Mouse (Mus musculus) kidney, postnatal 36 days (tissue): Measurements from ENCODE around the gene Tbc1d19.

Source experiments
- DNase-seq, 2 experiments: peaks; one replicate each; pipeline ENCODE4 v3.0.0; 2021 to 2022; ENCODE audit warnings: mixed read lengths in 2 of 2

The Tbc1d19 gene

GRCm38 (mm10) chr5:53920416-53920815 lies 111.0 kb downstream of the Tbc1d19 start:
- DNase-seq = no peak

GRCm38 (mm10) chr5:53922149-53922904 lies 112.9 kb downstream of the Tbc1d19 start:
- DNase-seq = no peak

DNA sequence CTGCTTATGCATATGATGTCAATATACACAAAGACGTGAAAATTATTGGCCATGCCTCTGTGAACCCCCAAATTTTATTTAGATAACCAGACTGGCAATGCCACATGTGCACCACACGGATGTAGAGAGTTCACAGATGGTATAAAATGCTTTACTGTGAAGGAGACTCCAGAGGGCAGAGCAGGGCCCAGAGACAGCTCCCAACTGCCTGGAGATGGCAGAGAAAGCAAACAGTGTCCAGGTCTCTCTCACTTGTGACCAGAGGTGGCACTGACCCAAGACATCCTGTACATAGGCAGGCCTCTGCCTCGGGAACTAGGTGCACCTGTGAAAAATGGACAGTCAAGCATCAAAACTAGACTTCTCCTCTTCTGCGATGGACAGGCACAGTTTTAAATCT lies 114.6 kb downstream of the Tbc1d19 start:
- peak; percentile 18 to 41 for DNase-seq

GRCm38 (mm10) chr5:53926301-53926855 lies 117.0 kb downstream of the Tbc1d19 start:
- DNase-seq = no peak

DNA sequence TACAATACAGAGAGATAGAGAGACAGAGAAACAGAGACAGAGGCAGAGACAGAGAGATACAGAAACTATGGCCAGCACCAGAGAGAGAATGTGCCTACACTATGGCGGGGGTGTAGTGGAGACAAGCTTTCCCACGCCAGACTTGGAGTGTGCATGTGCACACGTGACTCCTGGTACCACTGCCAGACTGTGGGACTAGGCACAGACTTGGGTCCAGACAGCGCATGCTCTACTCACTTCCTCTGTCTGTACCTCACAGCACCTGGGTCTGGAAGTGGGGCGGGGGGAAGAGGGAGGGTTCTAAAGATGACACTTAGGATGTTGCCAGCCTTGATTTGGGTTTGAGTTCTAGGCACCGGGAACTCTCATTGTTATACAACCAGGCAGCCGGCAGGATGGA lies 118.5 kb downstream of the Tbc1d19 start:
- DNase-seq = no peak

DNA sequence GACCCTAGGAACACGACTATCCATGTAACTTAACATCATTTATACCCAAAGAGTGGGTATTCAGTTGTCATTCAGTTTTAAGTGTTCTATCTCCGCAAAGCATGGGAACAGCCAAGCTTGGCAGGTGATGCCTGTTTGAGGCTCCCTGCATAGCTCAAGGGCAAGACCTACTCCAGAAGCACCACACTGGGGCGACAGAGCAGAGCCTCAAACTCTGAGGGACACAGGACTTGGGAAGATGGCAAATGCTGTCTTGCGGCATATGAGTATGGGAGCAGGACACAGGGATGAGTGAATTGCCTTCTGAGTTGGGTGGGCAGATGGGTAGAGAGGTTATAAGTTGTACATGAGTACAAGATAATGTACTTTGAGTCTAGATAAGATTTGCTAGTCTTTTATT lies 119.1 kb downstream of the Tbc1d19 start:
- DNase-seq = no peak

- DNase-seq = peak; percentile 49 to 60
Observed at GRCm38 (mm10) chr5:53929205-53929614, 119.8 kb downstream of the Tbc1d19 start.

DNA sequence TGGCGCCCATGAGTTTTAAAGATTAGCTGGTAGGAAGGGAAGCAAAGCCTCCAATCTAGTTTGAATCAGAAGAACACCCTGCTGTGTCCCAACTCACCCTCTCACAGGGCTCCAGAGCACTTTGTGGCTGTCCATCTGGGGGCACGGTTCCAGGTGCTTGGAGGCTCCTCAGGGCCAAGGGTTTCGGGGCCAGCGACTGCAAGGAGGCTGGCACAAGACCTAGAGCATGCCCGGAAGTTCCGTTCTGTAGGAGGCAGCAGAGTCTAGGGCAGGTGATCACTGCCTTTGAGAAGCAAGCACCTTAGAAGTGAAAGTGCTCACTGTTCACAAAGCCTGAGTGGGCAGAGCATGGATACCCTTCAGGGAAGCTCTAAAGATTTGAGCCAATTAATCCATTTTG lies 120.4 kb downstream of the Tbc1d19 start:
- DNase-seq = peak in 1 of 2 experiments; percentile 22

GRCm38 (mm10) chr5:53931011-53931410 lies 121.6 kb downstream of the Tbc1d19 start:
- no peak for DNase-seq

- DNase-seq = peak; percentile 76 to 86
Observed at GRCm38 (mm10) chr5:53933628-53934027, 124.2 kb downstream of the Tbc1d19 start.

DNA sequence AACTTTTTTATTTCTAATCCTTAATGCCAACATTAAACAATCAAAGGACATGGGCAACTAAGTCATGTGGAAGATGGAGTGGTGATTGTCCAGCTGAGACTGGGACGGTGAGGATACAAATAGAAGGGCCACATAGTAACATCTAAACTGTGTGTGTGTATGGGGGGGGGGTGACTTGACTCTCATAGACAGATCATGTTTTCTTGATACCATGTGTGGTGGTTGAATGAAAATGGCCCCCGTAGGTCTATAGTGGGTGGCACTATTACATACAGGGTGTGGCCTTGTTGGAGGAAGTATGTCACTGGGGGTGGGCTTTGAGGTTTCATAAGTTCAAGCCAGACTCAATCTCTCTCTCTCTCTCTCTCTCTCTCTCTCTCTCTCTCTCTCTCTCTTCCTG lies 124.6 kb downstream of the Tbc1d19 start:
- DNase-seq = no peak

- DNase-seq = no peak
Observed at GRCm38 (mm10) chr5:53934826-53935225, 125.4 kb downstream of the Tbc1d19 start.

DNA sequence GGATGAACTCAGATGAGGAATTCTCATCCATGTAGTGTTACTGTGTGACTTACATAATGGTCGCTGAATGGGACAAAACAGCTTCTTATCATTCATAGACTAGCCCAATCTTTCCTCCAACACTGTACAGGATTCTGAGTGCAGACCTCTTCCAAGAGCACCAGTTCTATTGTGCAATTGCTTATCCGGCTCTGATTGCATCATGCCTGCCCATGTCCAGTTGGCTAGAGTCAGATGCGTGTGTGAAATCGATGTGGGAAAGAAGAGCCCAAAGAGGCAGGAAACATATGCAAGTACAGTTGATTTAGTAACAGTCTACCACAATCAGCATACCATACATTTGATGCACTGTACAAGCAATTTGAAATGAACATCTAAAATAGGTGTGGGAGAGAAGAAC lies 127.8 kb downstream of the Tbc1d19 start:
- no peak for DNase-seq

DNA sequence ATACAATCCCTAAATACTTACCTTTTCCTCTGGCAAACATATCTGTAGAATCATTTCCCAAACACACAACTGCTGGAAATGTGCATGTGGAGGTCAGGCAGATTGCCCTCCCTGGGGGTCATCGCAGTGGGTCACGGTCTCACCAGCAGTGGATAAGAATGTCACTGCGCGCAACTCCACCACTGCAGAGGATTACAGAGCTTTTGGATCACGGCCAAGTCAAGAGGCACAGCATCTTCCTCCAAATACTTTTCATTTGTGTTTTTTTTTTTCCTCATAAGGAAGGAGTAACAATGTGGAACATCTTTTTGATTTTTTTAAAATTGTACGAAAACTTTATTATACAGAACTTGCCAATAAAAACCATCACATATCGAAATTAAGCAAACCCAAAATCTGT lies 129.6 kb downstream of the Tbc1d19 start:
- no peak for DNase-seq

DNA sequence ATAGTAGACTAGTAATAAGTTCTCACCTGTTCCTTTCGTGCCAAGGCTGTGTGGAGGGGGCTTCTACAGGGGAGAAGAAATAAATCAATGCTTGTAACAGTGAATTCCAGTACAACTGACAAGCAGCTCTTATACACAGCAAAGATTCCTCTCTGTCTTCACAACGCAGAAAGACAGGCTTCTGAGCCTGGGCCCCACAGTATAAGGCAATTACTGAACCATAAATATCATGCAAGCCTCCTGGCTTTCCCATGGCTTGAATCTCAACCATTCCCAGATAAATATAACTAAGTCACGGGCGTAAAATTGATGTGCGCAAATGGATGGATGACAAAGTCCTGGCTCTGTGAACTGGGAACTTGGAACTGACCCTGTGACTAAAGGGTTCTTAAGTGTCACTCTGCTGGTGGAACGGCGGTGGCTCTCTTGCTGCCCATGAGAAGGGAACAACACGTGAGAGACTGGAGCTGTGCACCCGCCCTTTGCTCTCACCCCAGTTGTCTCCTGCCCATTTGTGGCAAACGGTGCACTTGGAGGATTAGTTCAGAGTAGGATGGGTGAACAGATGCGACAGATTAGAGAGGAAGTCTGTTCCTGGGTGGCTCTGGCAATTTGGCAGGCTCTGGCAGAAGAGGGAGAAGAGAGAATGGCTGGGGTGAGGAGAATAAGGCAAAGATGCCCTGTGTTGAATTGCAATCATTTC lies 132.1 kb downstream of the Tbc1d19 start:
- no peak for DNase-seq

GRCm38 (mm10) chr5:53942332-53942731 lies 132.9 kb downstream of the Tbc1d19 start:
- DNase-seq = no peak

GRCm38 (mm10) chr5:53943321-53943857 lies 134.0 kb downstream of the Tbc1d19 start:
- DNase-seq = no peak

GRCm38 (mm10) chr5:53946747-53947146 lies 137.3 kb downstream of the Tbc1d19 start:
- DNase-seq = no peak

DNA sequence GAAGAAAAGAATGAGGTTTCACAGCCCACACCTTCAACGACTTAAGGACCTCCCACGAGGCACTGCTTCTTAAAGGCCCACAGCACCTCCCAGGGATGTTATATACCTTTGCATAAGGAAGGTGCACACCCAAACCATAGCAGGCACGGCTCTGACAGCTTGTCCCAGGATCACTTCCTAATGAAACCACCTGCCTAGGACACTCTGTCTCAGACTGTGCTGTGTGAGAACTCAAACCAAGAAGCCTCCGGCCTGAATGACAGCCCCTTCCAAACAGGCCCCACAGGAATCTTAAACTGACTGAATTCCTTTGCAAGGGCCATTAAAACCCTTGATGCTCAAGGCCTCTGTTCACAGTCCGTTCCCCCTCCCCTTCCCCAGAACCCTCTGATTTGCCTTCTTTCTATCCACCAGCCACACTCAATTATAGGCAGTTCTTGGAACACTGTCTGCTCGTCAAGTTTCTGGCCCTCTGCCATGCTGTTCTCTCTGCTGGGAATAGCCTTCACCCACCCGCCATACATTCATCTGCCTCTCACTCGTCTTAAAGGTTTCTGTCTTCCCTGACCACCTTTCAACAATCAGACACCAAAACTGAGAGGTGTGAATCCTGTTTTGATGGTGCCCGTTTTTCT lies 138.3 kb downstream of the Tbc1d19 start:
- peak in 1 of 2 experiments; percentile 60 for DNase-seq

DNA sequence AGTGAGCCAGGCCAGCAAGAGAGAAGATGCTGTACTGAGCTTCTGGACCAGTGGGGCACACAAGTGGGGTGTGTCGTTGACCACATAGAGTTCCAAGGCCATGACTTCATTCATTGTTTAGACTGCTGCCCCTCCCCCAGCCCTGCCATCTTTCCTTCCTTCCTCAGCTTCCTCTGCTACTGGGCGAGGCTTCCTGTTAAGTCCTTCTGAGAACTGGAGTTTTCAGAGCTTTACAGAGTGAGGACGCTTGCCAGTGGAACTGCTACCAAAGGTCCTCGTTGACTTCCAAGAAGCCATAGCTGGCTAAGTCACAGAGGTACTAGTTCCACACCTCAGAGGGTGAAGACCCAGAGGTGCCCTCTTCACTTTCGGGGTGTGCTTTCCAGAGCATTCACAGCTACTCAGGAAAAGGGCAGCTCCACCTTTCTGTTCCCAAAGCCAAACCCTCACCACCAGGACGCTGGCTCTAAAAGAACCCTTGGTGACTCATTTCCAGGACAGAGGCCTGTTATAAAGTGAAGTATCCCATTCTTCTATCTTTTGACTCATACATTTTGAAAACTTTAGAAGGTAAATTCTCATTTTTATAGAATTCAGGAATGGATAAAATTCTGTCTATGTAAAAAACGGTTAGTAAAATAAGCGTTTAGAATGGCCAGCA lies 139.3 kb downstream of the Tbc1d19 start:
- peak; percentile 84 to 89 for DNase-seq

GRCm38 (mm10) chr5:53950189-53950588 lies 140.8 kb downstream of the Tbc1d19 start:
- no peak for DNase-seq

GRCm38 (mm10) chr5:53953216-53953615 lies 143.8 kb downstream of the Tbc1d19 start:
- no peak for DNase-seq
